26 mouse cellular contexts compared by ENCODE assay signal in genomic region chr1:172292880-172293279, GRCm38 (mm10). TPM values are rescaled to one million over a fixed set of nuclear protein-coding genes. Genes with fewer than 3 reads are reported as not detected.
DNase-seq lines count a peak whose midpoint lies in the region; TF ChIP-seq lines count a peak whose summit lies in the region.
"Had no signal": no experiment of that assay in that cellular context is flagged by ENCODE, and none has a peak within 500 bp of the region (broad histone marks: within the 10 kb centered on the region; RNA-seq: fewer than 3 reads in every experiment).

No protein-coding gene starts in this region.

- H3K4me1 ChIP-seq in olfactory bulb, adult 2 months (ENCODE audit: control insufficient read depth, insufficient read depth, low read length): peaks cover 33% of the 10 kb centered on the region

- intact Hi-C loops in gastrocnemius, adult 2 months (cut with DNase I): no loop called here
- intact Hi-C loops in left cerebral cortex, adult 2 months (cut with DNase I): no loop called here
- intact Hi-C loops in left cerebral cortex, postnatal 4 days (cut with DNase I): no loop called here

- DNase-seq in gastrocnemius, adult 2 months: no peak
- DNase-seq in gastrocnemius, adult 18-20 months (ENCODE audit: low spot score): no peak
- no peak for DNase-seq in left cerebral cortex, adult 2 months (ENCODE audit: extremely low spot score in 1 of 2, low spot score in 2 of 2)
- DNase-seq in left cerebral cortex, postnatal 4 days: no peak
- DNase-seq in brain, adult 2 months (ENCODE audit: low read depth, low spot score): peak; percentile 80
- no peak for DNase-seq in cerebellum, adult 11 months
- DNase-seq: B cell, adult 2 months; cerebellum, adult 2 months; cerebellum, postnatal 10 days; embryo, embryonic 11 days; gastrocnemius, postnatal 36 days; heart, adult 11 months; heart, postnatal 10 days; kidney, adult 2 months had no signal

- H3K27ac ChIP-seq in gastrocnemius, adult 2 months: peak overlapping the region; percentile 98
- H3K27ac ChIP-seq in left cerebral cortex, adult 2 months: peak overlapping the region; percentile 84
- H3K27ac ChIP-seq in olfactory bulb, adult 2 months (ENCODE audit: insufficient read depth, low read depth, low read length): peak overlapping the region; percentile 62
- H3K27ac ChIP-seq: embryonic facial prominence, embryonic 15.5 days; heart, embryonic 10.5 days; hindbrain, embryonic 14.5 days had no signal

- TF ChIP-seq CTCF in gastrocnemius, adult 2 months (IDR thresholded peaks at IDR 0.05): no peak
- no peak for TF ChIP-seq CTCF in left cerebral cortex, adult 2 months (IDR thresholded peaks at IDR 0.05)
- no peak for TF ChIP-seq CTCF in olfactory bulb, adult 2 months (IDR thresholded peaks at IDR 0.05; ENCODE audit: insufficient read depth, low read depth, low read length)

- TF ChIP-seq POLR2A in olfactory bulb, adult 2 months (IDR thresholded peaks at IDR 0.05; ENCODE audit: insufficient read depth, low read depth, low read length): no peak

- H3K4me3 ChIP-seq in gastrocnemius, adult 2 months: no peak overlapping the region; the same call in 1 of the 2 replicates
- H3K4me3 ChIP-seq in left cerebral cortex, adult 2 months: peak overlapping the region; percentile 16; the same call in 1 of the 2 replicates
- no peak overlapping the region for H3K4me3 ChIP-seq in olfactory bulb, adult 2 months (ENCODE audit: insufficient read depth, low read depth, low read length)
- H3K4me3 ChIP-seq: embryonic facial prominence, embryonic 15.5 days; erythroblast, embryonic 14.5 days; forebrain, embryonic 10.5 days; heart, embryonic 10.5 days had no signal

- WGBS in olfactory bulb, adult 2 months: 44% methylated on average over 2 of the region's 2 CpGs

RNA-seq across cellular contexts. Expression of gene Atp1a2, which starts 5.0 kb away (rescaled TPM):
- 1,000 to 10,000 TPM in 1 of 2 experiments, 100 to 1,000 TPM in 1; 838 to 1,060 TPM for total RNA-seq in gastrocnemius, adult 2 months (2021)
- total RNA-seq in gastrocnemius, adult 18-20 months (2021): 1,000 to 10,000 TPM in 1 of 2 experiments, 100 to 1,000 TPM in 1; 896 to 1,049 TPM
- total RNA-seq in left cerebral cortex, adult 2 months (2021): 100 to 1,000 TPM; 628 to 676 TPM
- 100 to 1,000 TPM; 211 to 226 TPM for total RNA-seq in left cerebral cortex, postnatal 4 days (2021)
- 130 and 318 TPM in 2 replicates for polyA plus RNA-seq in olfactory bulb, adult 2 months (2012; ENCODE audit: insufficient read depth, insufficient read length, low replicate concordance, missing spikeins)
- total RNA-seq: hematopoietic stem cell, adult 5-6 weeks had no signal
- polyA plus RNA-seq: erythroblast, embryonic 14.5 days; G1E had no signal

RNA-seq across cellular contexts. Expression of gene Igsf8, which starts 31.4 kb away (rescaled TPM):
- 1 to 10 TPM; 7.4 to 8.3 TPM for total RNA-seq in gastrocnemius, adult 2 months (2021)
- 10 to 100 TPM in 1 of 2 experiments, 1 to 10 TPM in 1; 7.6 to 10.6 TPM for total RNA-seq in gastrocnemius, adult 18-20 months (2021)
- total RNA-seq in left cerebral cortex, adult 2 months (2021): 100 to 1,000 TPM; 257 to 260 TPM
- 100 to 1,000 TPM; 157 to 165 TPM for total RNA-seq in left cerebral cortex, postnatal 4 days (2021)
- polyA plus RNA-seq in olfactory bulb, adult 2 months (2012; ENCODE audit: insufficient read depth, insufficient read length, low replicate concordance, missing spikeins): not detected in 2 replicates

RNA-seq across cellular contexts. Expression of gene Atp1a4, which starts 34.7 kb away (rescaled TPM):
- total RNA-seq in gastrocnemius, adult 2 months (2021): under 1 TPM; 0.20 to 0.43 TPM
- under 1 TPM; 0.40 to 0.43 TPM for total RNA-seq in gastrocnemius, adult 18-20 months (2021)
- not detected for total RNA-seq in left cerebral cortex, adult 2 months (2021)
- under 1 TPM in 1 of 2 experiments, not detected in 1; 0.58 TPM for total RNA-seq in left cerebral cortex, postnatal 4 days (2021)
- polyA plus RNA-seq in olfactory bulb, adult 2 months (2012; ENCODE audit: insufficient read depth, insufficient read length, low replicate concordance, missing spikeins): not detected in 2 replicates
- total RNA-seq: heart, postnatal 10 days; hematopoietic stem cell, adult 5-6 weeks had no signal
- polyA plus RNA-seq: CD4-positive, CD25-positive, alpha-beta regulatory T cell, adult 4 months; cerebellum, adult 2 months; embryonic facial prominence, embryonic 11.5 days; embryonic facial prominence, embryonic 15.5 days; erythroblast, embryonic 14.5 days; forebrain, embryonic 10.5 days; G1E; intestine, embryonic 16.5 days had no signal

RNA-seq across cellular contexts. Expression of gene Kcnj9, which starts 36.2 kb away (rescaled TPM):
- total RNA-seq in gastrocnemius, adult 2 months (2021): not detected
- not detected for total RNA-seq in gastrocnemius, adult 18-20 months (2021)
- total RNA-seq in left cerebral cortex, adult 2 months (2021): 100 to 1,000 TPM; 137 to 138 TPM
- total RNA-seq in left cerebral cortex, postnatal 4 days (2021): 10 to 100 TPM; 23.5 to 27.4 TPM
- not detected in 2 replicates for polyA plus RNA-seq in olfactory bulb, adult 2 months (2012; ENCODE audit: insufficient read depth, insufficient read length, low replicate concordance, missing spikeins)
- total RNA-seq: G1E; gastrocnemius, postnatal 36 days; heart, postnatal 10 days; hematopoietic stem cell, adult 5-6 weeks had no signal
- polyA plus RNA-seq: CD4-positive, CD25-positive, alpha-beta regulatory T cell, adult 4 months; G1E; heart, embryonic 10.5 days; heart, embryonic 14.5 days; intestine, embryonic 16.5 days had no signal

RNA-seq across cellular contexts. Expression of gene Kcnj10, which starts 48.1 kb away (rescaled TPM):
- under 1 TPM in 1 of 2 experiments, not detected in 1; 0.06 TPM for total RNA-seq in gastrocnemius, adult 2 months (2021)
- under 1 TPM; 0.05 to 0.17 TPM for total RNA-seq in gastrocnemius, adult 18-20 months (2021)
- total RNA-seq in left cerebral cortex, adult 2 months (2021): 100 to 1,000 TPM in 1 of 2 experiments, 10 to 100 TPM in 1; 86.5 to 108 TPM
- 10 to 100 TPM; 20.4 to 21.3 TPM for total RNA-seq in left cerebral cortex, postnatal 4 days (2021)
- polyA plus RNA-seq in olfactory bulb, adult 2 months (2012; ENCODE audit: insufficient read depth, insufficient read length, low replicate concordance, missing spikeins): 93.5 and 169 TPM in 2 replicates
- total RNA-seq: gastrocnemius, postnatal 36 days; hematopoietic stem cell, adult 5-6 weeks had no signal
- polyA plus RNA-seq: CD4-positive, CD25-positive, alpha-beta regulatory T cell, adult 4 months; erythroblast, embryonic 14.5 days; G1E; heart, embryonic 14.5 days had no signal

Comparison
In these comparisons a context has a peak if more than half of its experiments do, and no peak if none do; other contexts are left out.
1. RNA of gene Igsf8, which starts 31.4 kb away (total RNA-seq): 257 to 260 TPM in left cerebral cortex, adult 2 months and 157 to 165 TPM in left cerebral cortex, postnatal 4 days; 7.6 to 10.6 TPM in gastrocnemius, adult 18-20 months and 7.4 to 8.3 TPM in gastrocnemius, adult 2 months; every median in the first group is over 10 times any median in the second.
2. Peak in every context shown above with its lines, with median percentiles within 50 percentile points of each other: H3K27ac ChIP-seq.